In the genomic region with DNA sequence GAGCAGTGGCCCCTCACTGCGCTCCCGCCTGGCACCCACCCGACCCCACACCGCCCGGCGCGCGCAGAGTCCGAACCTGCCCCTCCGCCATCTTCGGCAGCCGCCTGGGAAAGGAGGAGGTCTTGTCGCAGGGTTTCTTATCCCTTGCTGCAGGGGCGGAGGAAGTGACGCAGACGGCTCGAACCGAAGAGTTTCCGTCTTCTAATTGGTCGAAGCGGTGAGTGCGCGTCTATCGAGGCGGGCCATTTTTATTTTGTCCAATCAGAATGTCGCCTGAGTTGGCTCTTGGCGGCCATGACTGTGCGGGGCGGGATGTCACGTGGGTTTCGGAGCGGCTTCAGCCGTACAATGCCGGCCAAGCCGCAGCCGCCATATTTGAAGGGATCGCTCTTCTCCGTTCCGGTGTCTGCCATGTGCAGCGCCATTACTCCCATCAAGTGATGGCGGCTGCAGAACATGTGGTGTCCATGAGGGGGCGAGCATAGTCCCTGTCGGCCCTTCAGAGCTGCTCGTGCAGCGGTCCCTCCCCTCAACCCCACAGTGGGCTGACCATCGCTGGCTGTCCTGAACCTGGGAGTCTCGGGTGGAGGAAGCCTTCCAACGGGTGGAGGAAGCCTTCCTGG, we compare ENCODE assay signal across 7 mouse cellular contexts. TPM values are rescaled to one million over a fixed set of nuclear protein-coding genes. Genes with fewer than 3 reads are reported as not detected.
A peak's percentile ranks its signal among the peaks of the same experiment; 100 is the strongest.
DNase-seq lines count a peak whose midpoint lies in the region; ATAC-seq lines count a peak whose summit lies in the region.

A gene (minus strand): TSS at position 138 of the 623 bp plus-strand sequence.

- peak within 1 kb of the TSS; percentile 73 for H3K4me2 ChIP-seq in intestine, embryonic 16.5 days (ENCODE audit: low read depth, low read length)
- H3K4me2 ChIP-seq in midbrain, embryonic 11.5 days = peak within 1 kb of the TSS; percentile 64

- no peaks in the 10 kb centered on the region for H3K27me3 ChIP-seq in intestine, embryonic 16.5 days (replicated peaks; ENCODE audit: control insufficient read depth, insufficient read depth, low read length)
- H3K27me3 ChIP-seq in midbrain, embryonic 11.5 days (ENCODE audit: control insufficient read depth, insufficient read depth, low read length) = no peaks in the 10 kb centered on the region

- peak within 1 kb of the TSS; percentile 97 for H3K9ac ChIP-seq in intestine, embryonic 16.5 days (ENCODE audit: low read depth, low read length)
- peak within 1 kb of the TSS; percentile 100 for H3K9ac ChIP-seq in midbrain, embryonic 11.5 days (ENCODE audit: low read length)

- H3K36me3 ChIP-seq in intestine, embryonic 16.5 days (ENCODE audit: control insufficient read depth, insufficient read depth, low read length) = peaks cover 20% of the 10 kb centered on the region
- H3K36me3 ChIP-seq in midbrain, embryonic 11.5 days (ENCODE audit: control insufficient read depth, insufficient read depth, low read length) = peaks cover 25% of the 10 kb centered on the region

- intact Hi-C loops in left cerebral cortex, postnatal 36 days (cut with DNase I) = loop anchor here (1.0 kb wide), 1 partner anchor 26 kb away; a partner anchor contains a TSS

- H3K9me3 ChIP-seq in intestine, embryonic 16.5 days (ENCODE audit: control insufficient read depth, low read length) = peaks cover 3% of the 10 kb centered on the region; the same call in 1 of the 2 replicates
- H3K9me3 ChIP-seq in midbrain, embryonic 11.5 days (ENCODE audit: control insufficient read depth, low read length) = no peaks in the 10 kb centered on the region

- WGBS in intestine, embryonic 16.5 days = under 1% methylated on average over 48 of the region's 48 CpGs
- WGBS in midbrain, embryonic 11.5 days = under 1% methylated on average over 48 of the region's 48 CpGs

- peaks cover 21% of the 10 kb centered on the region for H3K4me1 ChIP-seq in intestine, embryonic 16.5 days (ENCODE audit: control insufficient read depth, insufficient read depth, low read length)
- peaks cover 26% of the 10 kb centered on the region for H3K4me1 ChIP-seq in midbrain, embryonic 11.5 days (ENCODE audit: control insufficient read depth, insufficient read depth, low read length)

- DNase-seq in adrenal gland, adult 8-10 months = peak; percentile 99
- DNase-seq in embryo, embryonic 9.5 days (ENCODE audit: extremely low spot score) = peak; percentile 98
- DNase-seq in gastrocnemius, postnatal 4 days (ENCODE audit: low spot score in 2 of 2) = peak; percentile 90 to 97
- DNase-seq in left cerebral cortex, postnatal 36 days (ENCODE audit: low spot score in 2 of 2) = peak; percentile 99
- DNase-seq in midbrain, embryonic 11.5 days (ENCODE audit: low spot score, missing footprints) = peak; percentile 99
- DNase-seq in skeletal muscle tissue, adult 2 months (ENCODE audit: low read depth, low spot score) = peak; percentile 100

- H3K4me3 ChIP-seq in intestine, embryonic 16.5 days (ENCODE audit: low read length) = peak within 1 kb of the TSS; percentile 77
- H3K4me3 ChIP-seq in midbrain, embryonic 11.5 days (ENCODE audit: low read depth, low read length) = peak within 1 kb of the TSS; percentile 96

- peak; percentile 91 for ATAC-seq in intestine, embryonic 16.5 days
- peak; percentile 93 for ATAC-seq in midbrain, embryonic 11.5 days (ENCODE audit: low FRiP score)

- H3K27ac ChIP-seq in intestine, embryonic 16.5 days (ENCODE audit: low read length) = peak within 1 kb of the TSS; percentile 92
- peak within 1 kb of the TSS; percentile 87 for H3K27ac ChIP-seq in midbrain, embryonic 11.5 days (ENCODE audit: low read depth, low read length)

RNA-seq across cellular contexts. Expression of the gene that starts here (rescaled TPM):
- total RNA-seq in adrenal gland, adult 8-10 months (2022) = 1,000 to 10,000 TPM; 1,558 to 1,710 (median 1,647) TPM
- 1,000 to 10,000 TPM; 1,483 to 1,628 TPM for total RNA-seq in gastrocnemius, postnatal 4 days (2021)
- 1,233 and 1,311 TPM in 2 replicates for polyA plus RNA-seq in intestine, embryonic 16.5 days (2015; fragmentation: Nextera tagmentation; extraction: Ambion mirVana)
- 100 to 1,000 TPM; 614 to 796 TPM for total RNA-seq in left cerebral cortex, postnatal 36 days (2021)
- polyA plus RNA-seq in midbrain, embryonic 11.5 days (2014; fragmentation: Nextera tagmentation; extraction: Ambion mirVana) = 1,212 and 1,290 TPM in 2 replicates

Comparison
In these comparisons a context has a peak if more than half of its experiments do, and no peak if none do; other contexts are left out.
1. Peak in every context shown above with its lines: DNase-seq, ATAC-seq, H3K4me3 ChIP-seq and H3K27ac ChIP-seq.